Mouse (Mus musculus) forebrain, postnatal 0 days (tissue): Measurements from ENCODE around the gene Cd4. TPM values are rescaled to one million over a fixed set of nuclear protein-coding genes. Genes with fewer than 3 reads are reported as not detected.
A peak's percentile ranks its signal among the peaks of the same experiment; 100 is the strongest.

Experiments used
- ATAC-seq: fragments of 200-750 bp; cut with Nextera tagmentation; 2 replicates; pipeline ENCODE4 v1.8.0; 2017; ENCODE audit warnings: mild to moderate bottlenecking, moderate library complexity
- DNase-seq: peaks from one replicate; pipeline ENCODE4 v3.0.0-alpha.2; 2015
- H3K27ac ChIP-seq: fragments of 300-500 bp; sonication (generic); 2 replicates; pipeline ENCODE4 v1.5.1; 2014; ENCODE audit warnings: low read depth, mild to moderate bottlenecking, antibody characterized with exemption, low read length, moderate library complexity, mixed read lengths
- H3K27me3 ChIP-seq: fragments of 300-500 bp; sonication (generic); 2 replicates; pipeline ENCODE4 v1.6.1; 2014; ENCODE audit warnings: mild to moderate bottlenecking, low read length, mixed read lengths; ENCODE audit not compliant: insufficient read depth
- H3K36me3 ChIP-seq: fragments of 300-500 bp; sonication (generic); 2 replicates; pipeline ENCODE4 v1.6.1; 2014; ENCODE audit warnings: mild to moderate bottlenecking, moderate library complexity; ENCODE audit not compliant: insufficient read depth
- H3K4me1 ChIP-seq: fragments of 300-500 bp; sonication (generic); 2 replicates; pipeline ENCODE4 v1.6.1; 2014; ENCODE audit warnings: antibody characterized with exemption; ENCODE audit not compliant: insufficient read depth
- H3K4me2 ChIP-seq: fragments of 300-500 bp; sonication (generic); 2 replicates; pipeline ENCODE4 v1.6.1; 2014; ENCODE audit warnings: low read depth, mild to moderate bottlenecking, moderate library complexity
- H3K4me3 ChIP-seq: fragments of 300-500 bp; sonication (generic); 2 replicates; pipeline ENCODE4 v1.5.1; 2014; ENCODE audit warnings: low read depth, low read length, mixed read lengths
- H3K9ac ChIP-seq: fragments of 300-500 bp; sonication (generic); 2 replicates; pipeline ENCODE4 v1.6.1; 2014; ENCODE audit warnings: mild to moderate bottlenecking
- H3K9me3 ChIP-seq: fragments of 300-500 bp; sonication (generic); 2 replicates; pipeline ENCODE4 v1.6.1; 2016; ENCODE audit warnings: low read length
- CTCF ChIP-seq: sonication (generic); IDR thresholded peaks from 2 replicates; pipeline ENCODE4 v1.5.1; 2016; ENCODE audit warnings: antibody characterized with exemption, control low read depth, low read depth
- WGBS: fragments of 180-500 bp; shearing (Covaris S2); extraction: QIAGEN DNeasy Blood & Tissue Kit; methylation state at CpG from one replicate; pipeline ENCODE4 v1.1.7; 2014; 5-methylcytosine and 5-hydroxymethylcytosine counted together
- polyA plus RNA-seq: library from polyadenylated mRNA; unstranded; fragments of >200 nt; fragmentation: Nextera tagmentation; extraction: Ambion mirVana; gene quantifications from 2 replicates; pipeline ENCODE4 v1.2.1, GENCODE M21; 2015
- total RNA-seq: library from RNA; depleted of rRNA; stranded (reverse); fragments of >200 nt; gene quantifications from 2 replicates; pipeline ENCODE4 v1.2.3, GENCODE M21; 2014

Gene Cd4
- total and polyA plus RNA-seq, 2 experiments from 2014 or later: 0.25 to 0.57 TPM

DNA sequence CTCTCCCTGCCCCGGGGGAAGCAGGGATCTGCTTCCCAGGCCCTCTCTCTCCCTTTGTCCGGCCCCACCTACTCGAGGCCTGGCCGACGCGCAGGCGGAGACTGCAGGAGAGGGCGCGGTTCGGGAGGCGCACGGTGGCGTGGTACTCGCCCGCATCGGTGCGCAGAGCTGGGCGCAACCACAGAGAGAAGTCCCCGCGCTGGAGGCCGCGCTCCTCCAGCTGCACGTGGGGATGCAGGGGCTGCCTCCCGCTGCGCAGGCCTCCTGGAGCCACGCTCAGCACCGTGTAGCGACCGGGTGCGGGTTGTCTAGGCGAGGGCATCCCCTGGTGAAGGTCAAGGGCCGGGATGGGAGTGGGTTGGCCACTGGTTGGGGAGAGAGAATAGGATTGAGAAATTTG, 22.0 kb upstream of the Cd4 start:
- Histone ChIP-seq H3K27me3 (no peaks in the 10 kb centered on the region), H3K4me2 (peak overlapping the region; percentile 19; the same call in 1 of the 2 replicates), H3K9ac (peak overlapping the region; percentile 25; the same call in 1 of the 2 replicates), H3K4me3 (no peak overlapping the region), H3K36me3 (peaks cover 23% of the 10 kb centered on the region), H3K27ac (no peak overlapping the region), H3K4me1 (no peaks in the 10 kb centered on the region; the same call in 1 of the 2 replicates), H3K9me3 (no peaks in the 10 kb centered on the region)
- WGBS: 8% methylated on average over 32 of the region's 32 CpGs
- TF ChIP-seq CTCF: no peak
- ATAC-seq: peak; percentile 30; the same call in 1 of the 2 replicates
- no peak for DNase-seq

DNA sequence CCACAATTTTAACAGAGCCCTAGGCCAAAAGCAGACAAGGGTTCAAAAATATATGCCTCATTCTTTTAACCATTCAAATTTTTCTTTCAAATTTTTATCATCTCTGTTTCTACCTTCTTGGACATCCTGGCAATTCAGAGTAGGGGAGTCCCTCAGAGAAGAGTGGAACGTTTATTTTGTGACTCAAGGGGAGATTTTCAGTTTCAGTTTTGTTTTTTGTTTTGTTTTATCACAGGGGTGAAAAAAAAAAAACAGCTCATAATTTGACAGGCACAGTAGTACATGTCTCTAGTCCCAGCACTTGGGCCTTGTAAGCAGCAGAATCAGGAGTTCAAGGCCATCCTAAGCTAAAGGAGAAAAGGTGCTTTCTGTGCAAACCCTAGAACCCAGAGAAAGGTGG, 19.7 kb upstream of the Cd4 start:
- Histone ChIP-seq H3K4me2 (no peak overlapping the region), H3K27ac (no peak overlapping the region), H3K27me3 (no peaks in the 10 kb centered on the region), H3K4me1 (peaks cover 11% of the 10 kb centered on the region), H3K4me3 (no peak overlapping the region), H3K36me3 (peaks cover 4% of the 10 kb centered on the region), H3K9me3 (no peaks in the 10 kb centered on the region), H3K9ac (no peak overlapping the region)
- ATAC-seq (no peak), DNase-seq (no peak)
- TF ChIP-seq CTCF: no peak
- WGBS: 79% methylated on average over 1 of the region's 1 CpGs

DNA sequence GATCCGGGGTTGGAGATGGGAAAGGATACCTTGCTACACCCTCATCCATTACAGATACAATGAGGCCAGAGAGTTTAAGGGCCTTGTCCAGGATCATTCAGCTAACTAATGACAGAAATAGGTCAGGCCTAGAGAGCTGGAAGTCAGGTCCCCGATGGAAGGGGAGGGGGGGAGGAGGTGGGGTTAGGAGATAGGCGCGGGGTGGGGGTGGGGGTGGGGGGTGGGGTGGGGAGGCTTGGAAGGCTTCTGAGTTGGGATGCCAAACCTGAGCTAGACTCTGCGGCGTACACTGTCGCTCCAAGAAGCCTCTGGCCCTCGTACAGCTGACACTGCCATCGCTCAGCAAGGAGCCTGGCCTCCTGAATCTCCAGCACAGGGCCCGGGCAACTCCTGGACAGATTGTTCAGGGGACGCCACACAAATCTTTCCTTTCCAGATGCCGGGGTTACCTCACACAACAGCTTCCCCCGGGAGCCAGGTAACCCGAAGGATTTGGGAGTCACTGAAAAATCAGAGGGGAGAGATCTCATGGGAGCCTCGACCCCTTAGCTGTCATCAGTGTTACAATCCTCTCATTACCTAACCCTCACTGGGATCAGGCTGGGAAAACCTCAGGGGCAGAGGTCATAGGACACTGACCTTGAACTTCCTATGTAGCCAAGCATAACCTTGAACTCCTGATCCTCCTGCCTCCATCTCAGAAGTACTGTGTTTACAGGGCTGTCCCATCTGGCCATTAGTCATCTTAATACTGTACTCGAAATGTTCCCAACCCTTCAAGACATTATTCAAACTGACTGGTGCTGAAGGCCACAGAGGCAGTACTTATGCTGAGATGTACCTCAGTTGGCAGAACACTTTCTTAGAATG, 17.2 kb upstream of the Cd4 start:
- no peak for TF ChIP-seq CTCF
- Histone ChIP-seq H3K36me3 (no peaks in the 10 kb centered on the region), H3K27ac (peak overlapping the region; percentile 99), H3K9me3 (no peaks in the 10 kb centered on the region), H3K4me2 (peak overlapping the region; percentile 78), H3K9ac (peak overlapping the region; percentile 74), H3K4me1 (peaks cover 11% of the 10 kb centered on the region), H3K27me3 (no peaks in the 10 kb centered on the region), H3K4me3 (peak overlapping the region; percentile 40)
- 31% methylated on average over 14 of the region's 16 CpGs for WGBS
- ATAC-seq: no peak
- DNase-seq: no peak

DNA sequence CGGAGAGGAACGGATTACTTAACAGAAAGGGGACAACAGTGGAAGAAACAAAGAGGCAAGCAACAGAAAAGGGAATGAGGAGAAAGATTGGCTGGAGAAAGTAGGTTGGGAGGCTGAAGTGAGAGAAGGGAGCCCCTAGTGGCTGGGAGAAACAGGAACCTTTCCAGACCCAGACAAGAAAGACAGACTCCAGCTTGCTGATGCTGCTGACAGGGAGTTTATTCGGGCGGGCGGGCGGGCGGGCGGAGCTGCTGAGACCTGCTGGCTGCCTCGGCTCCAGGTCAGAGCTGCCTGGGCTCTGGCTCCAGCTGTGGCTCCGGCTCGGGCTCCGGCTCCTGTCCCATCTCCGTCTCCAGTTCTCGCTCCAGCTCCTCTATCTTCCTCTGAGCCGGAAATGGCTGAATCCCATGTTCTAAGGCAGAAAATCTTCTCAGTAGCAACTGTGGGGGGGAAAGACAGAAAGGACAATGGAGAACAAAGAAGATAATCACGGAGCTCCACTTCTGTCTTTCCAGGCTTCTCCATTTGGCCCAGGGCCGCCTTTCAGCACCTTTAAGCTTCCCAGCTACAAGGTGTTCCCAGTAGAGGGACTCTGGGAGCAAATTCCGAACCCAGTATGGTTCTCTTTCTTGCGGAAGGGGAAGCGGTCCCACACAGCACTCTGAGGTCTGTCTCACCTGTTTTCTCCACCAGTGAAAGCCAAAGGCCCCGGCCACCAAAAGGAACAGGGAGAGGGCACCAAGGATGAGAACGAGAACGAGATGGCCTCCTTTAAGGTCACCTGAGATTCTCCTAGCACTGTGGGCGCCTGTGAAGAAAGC, 16.4 kb upstream of the Cd4 start:
- Histone ChIP-seq H3K27me3 (no peaks in the 10 kb centered on the region), H3K27ac (peak overlapping the region; percentile 99), H3K4me1 (peaks cover 11% of the 10 kb centered on the region), H3K9ac (peak overlapping the region; percentile 74), H3K4me2 (peak overlapping the region; percentile 78), H3K4me3 (peak overlapping the region; percentile 40), H3K36me3 (no peaks in the 10 kb centered on the region), H3K9me3 (no peaks in the 10 kb centered on the region)
- peak; percentile 89 for DNase-seq
- WGBS: 6% methylated on average over 24 of the region's 24 CpGs
- ATAC-seq: peak; percentile 88
- peak; percentile 77 for TF ChIP-seq CTCF

DNA sequence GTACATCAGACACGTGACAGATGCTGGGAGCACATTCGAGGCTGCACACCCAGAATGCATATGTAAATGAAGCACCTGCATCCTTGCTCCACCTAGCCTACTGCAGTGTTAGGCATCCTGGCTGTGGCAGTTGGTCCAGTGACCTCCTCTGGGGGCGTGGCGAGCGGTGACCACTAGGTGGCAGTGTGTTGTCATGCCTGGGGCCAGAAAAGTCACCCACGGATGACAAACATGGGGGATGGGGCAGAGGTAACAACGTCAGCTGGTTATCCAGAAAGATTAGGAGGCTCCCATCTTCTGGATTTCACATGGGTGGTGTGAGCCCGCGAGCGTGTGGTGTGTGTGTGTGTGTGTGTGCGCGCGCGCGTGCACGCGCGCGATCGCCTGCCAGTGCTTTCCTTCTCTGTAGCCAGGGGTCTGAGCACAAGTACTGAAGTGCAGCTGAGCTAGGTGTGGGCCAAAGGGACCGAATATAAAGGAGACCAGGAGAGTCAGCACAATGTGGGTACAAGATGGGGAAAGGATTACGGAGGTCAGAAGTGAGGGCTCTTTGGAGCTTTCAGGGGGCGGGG, 15.6 kb upstream of the Cd4 start:
- peak overlapping the region; percentile 40 for H3K4me3 ChIP-seq
- peak overlapping the region; percentile 78 for H3K4me2 ChIP-seq
- no peaks in the 10 kb centered on the region for H3K27me3 ChIP-seq
- peak; percentile 88 for ATAC-seq
- H3K4me1 ChIP-seq: peaks cover 11% of the 10 kb centered on the region
- H3K9me3 ChIP-seq: no peaks in the 10 kb centered on the region
- peak; percentile 91 for DNase-seq
- H3K36me3 ChIP-seq: no peaks in the 10 kb centered on the region
- TF ChIP-seq CTCF: peak; percentile 98
- peak overlapping the region; percentile 99 for H3K27ac ChIP-seq
- WGBS: 1% methylated on average over 23 of the region's 23 CpGs
- H3K9ac ChIP-seq: peak overlapping the region; percentile 74

DNA sequence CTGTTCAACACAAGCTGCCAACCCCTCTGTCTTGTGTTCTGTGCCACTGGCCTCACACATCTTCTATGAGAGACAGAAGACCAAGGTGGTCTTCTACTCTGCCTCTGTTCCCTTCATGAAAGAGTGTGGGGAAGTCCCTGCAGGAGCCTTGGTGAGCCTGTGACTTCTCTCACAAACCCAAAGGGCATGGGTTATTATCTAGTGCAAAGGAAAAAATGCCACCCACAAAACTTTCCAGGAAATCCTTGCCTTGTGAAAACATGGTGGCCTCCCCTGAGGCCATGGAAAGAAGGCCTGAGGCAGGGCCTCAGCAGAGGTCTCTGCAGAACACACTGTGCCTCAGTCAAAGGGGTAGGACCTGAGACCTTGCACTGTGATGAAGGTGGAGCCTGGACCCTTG, 13.8 kb upstream of the Cd4 start:
- H3K4me3 ChIP-seq: no peak overlapping the region
- no peaks in the 10 kb centered on the region for H3K36me3 ChIP-seq
- ATAC-seq (no peak), DNase-seq (no peak)
- no peak for TF ChIP-seq CTCF
- no peaks in the 10 kb centered on the region for H3K9me3 ChIP-seq
- peaks cover 11% of the 10 kb centered on the region for H3K4me1 ChIP-seq
- no peak overlapping the region for H3K4me2 ChIP-seq
- no peaks in the 10 kb centered on the region for H3K27me3 ChIP-seq
- H3K9ac ChIP-seq: no peak overlapping the region
- no peak overlapping the region for H3K27ac ChIP-seq
